Mouse (Mus musculus) forebrain, embryonic 11.5 days (tissue): ENCODE measurements at regions not wholly inside any gene's neighbourhood (a gene's known extent, or its start where the extent isn't known, plus 50 kb on each side); places are given as distances from the start of the nearest gene placed in this dataset.

Source experiments
- ATAC-seq: fragments of 200-750 bp; cut with Nextera tagmentation; replicated peaks from 2 replicates; pipeline ENCODE4 v1.8.0; 2017; ENCODE audit warnings: moderate TSS enrichment; ENCODE audit not compliant: low FRiP score
- DNase-seq: peaks from one replicate; pipeline ENCODE4 v3.0.0-alpha.2; 2017; ENCODE audit warnings: low spot score
- H3K27ac ChIP-seq: fragments of 300-500 bp; sonication (generic); 2 replicates; pipeline ENCODE4 v1.5.1; 2014; ENCODE audit warnings: low read depth, low read length
- H3K27me3 ChIP-seq: fragments of 300-500 bp; sonication (generic); 2 replicates; pipeline ENCODE4 v1.6.1; 2014; ENCODE audit warnings: mild to moderate bottlenecking, low read length, mixed read lengths; ENCODE audit not compliant: control insufficient read depth, insufficient read depth
- H3K36me3 ChIP-seq: fragments of 300-500 bp; sonication (generic); 2 replicates; pipeline ENCODE4 v1.6.1; 2014; ENCODE audit warnings: mild to moderate bottlenecking, low read length, moderate library complexity, mixed read lengths; ENCODE audit not compliant: control insufficient read depth, insufficient read depth
- H3K4me1 ChIP-seq: fragments of 300-500 bp; sonication (generic); replicated peaks from 2 replicates; pipeline ENCODE4 v1.6.1; 2014; ENCODE audit warnings: low read length, mixed read lengths; ENCODE audit not compliant: control insufficient read depth, insufficient read depth
- H3K4me2 ChIP-seq: fragments of 300-500 bp; sonication (generic); 2 replicates; pipeline ENCODE4 v1.6.1; 2014; ENCODE audit warnings: low read depth, mild to moderate bottlenecking, low read length, moderate library complexity, mixed read lengths; ENCODE audit not compliant: severe bottlenecking
- H3K4me3 ChIP-seq: fragments of 300-500 bp; sonication (generic); 2 replicates; pipeline ENCODE4 v1.5.1; 2014; ENCODE audit warnings: low read depth, low read length
- H3K9ac ChIP-seq: fragments of 300-500 bp; sonication (generic); 2 replicates; pipeline ENCODE4 v1.6.1; 2014; ENCODE audit warnings: low read length
- H3K9me3 ChIP-seq: fragments of 300-500 bp; sonication (generic); 2 replicates; pipeline ENCODE4 v1.6.1; 2016; ENCODE audit warnings: low read length, mixed read lengths; ENCODE audit not compliant: control insufficient read depth
- WGBS: fragments of 180-500 bp; shearing (Covaris S2); extraction: QIAGEN DNeasy Blood & Tissue Kit; methylation state at CpG from one replicate; pipeline ENCODE4 v1.1.7; 2014; 5-methylcytosine and 5-hydroxymethylcytosine counted together

GRCm38 (mm10) chr13:110665073-110665800 lies 270.4 kb downstream of the Plk2 start:
- Histone ChIP-seq H3K9me3 (no peaks in the 10 kb centered on the region), H3K27me3 (no peaks in the 10 kb centered on the region), H3K4me1 (no peaks in the 10 kb centered on the region), H3K4me2 (no peak overlapping the region), H3K36me3 (no peaks in the 10 kb centered on the region), H3K27ac (no peak overlapping the region), H3K9ac (no peak overlapping the region), H3K4me3 (no peak overlapping the region)
- ATAC-seq (no peak), DNase-seq (no peak)
- WGBS: 53% methylated on average over 2 of the region's 2 CpGs

GRCm38 (mm10) chr13:110667276-110667956 lies 272.6 kb downstream of the Plk2 start:
- Histone ChIP-seq H3K27me3 (no peaks in the 10 kb centered on the region), H3K36me3 (no peaks in the 10 kb centered on the region), H3K4me1 (no peaks in the 10 kb centered on the region), H3K4me2 (no peak overlapping the region), H3K9me3 (no peaks in the 10 kb centered on the region), H3K9ac (no peak overlapping the region), H3K4me3 (no peak overlapping the region), H3K27ac (no peak overlapping the region)
- 61% methylated on average over 7 of the region's 7 CpGs for WGBS
- DNase-seq: no peak
- no peak for ATAC-seq

- DNase-seq: no peak
These were observed 278.7 kb downstream of the Plk2 start for GRCm38 (mm10) chr13:110673536-110673935.

GRCm38 (mm10) chr13:110683259-110684041 lies 288.6 kb downstream of the Plk2 start:
- H3K27me3 ChIP-seq: no peaks in the 10 kb centered on the region
- H3K4me2 ChIP-seq: no peak overlapping the region
- no peaks in the 10 kb centered on the region for H3K36me3 ChIP-seq
- H3K27ac ChIP-seq: no peak overlapping the region
- H3K9ac ChIP-seq: no peak overlapping the region
- WGBS: 85% methylated on average over 11 of the region's 11 CpGs
- H3K9me3 ChIP-seq: no peaks in the 10 kb centered on the region
- DNase-seq: no peak
- no peak overlapping the region for H3K4me3 ChIP-seq
- no peak for ATAC-seq
- no peaks in the 10 kb centered on the region for H3K4me1 ChIP-seq

More at GRCm38 (mm10) chr13:110673536-110673935, 278.7 kb downstream of the Plk2 start:
- ATAC-seq: no peak
- no peak overlapping the region for H3K9ac ChIP-seq
- H3K36me3 ChIP-seq: no peaks in the 10 kb centered on the region
- H3K27ac ChIP-seq: no peak overlapping the region
- H3K4me1 ChIP-seq: no peaks in the 10 kb centered on the region
- H3K9me3 ChIP-seq: no peaks in the 10 kb centered on the region
- H3K4me2 ChIP-seq: no peak overlapping the region
- H3K4me3 ChIP-seq: no peak overlapping the region
- 78% methylated on average over 2 of the region's 2 CpGs for WGBS
- no peaks in the 10 kb centered on the region for H3K27me3 ChIP-seq

GRCm38 (mm10) chr13:110688796-110689195 lies 293.9 kb downstream of the Plk2 start:
- Histone ChIP-seq H3K9me3 (no peaks in the 10 kb centered on the region), H3K27ac (no peak overlapping the region), H3K4me3 (no peak overlapping the region), H3K9ac (no peak overlapping the region), H3K27me3 (no peaks in the 10 kb centered on the region), H3K36me3 (no peaks in the 10 kb centered on the region), H3K4me1 (no peaks in the 10 kb centered on the region), H3K4me2 (no peak overlapping the region)
- 36% methylated on average over 3 of the region's 3 CpGs for WGBS
- ATAC-seq (no peak), DNase-seq (no peak)

GRCm38 (mm10) chr13:110690501-110691255 lies 295.8 kb downstream of the Plk2 start:
- Histone ChIP-seq H3K4me2 (no peak overlapping the region), H3K27ac (no peak overlapping the region)
- ATAC-seq: no peak

GRCm38 (mm10) chr13:110692696-110693095 lies 297.9 kb downstream of the Plk2 start:
- Histone ChIP-seq H3K27me3 (no peaks in the 10 kb centered on the region), H3K9me3 (no peaks in the 10 kb centered on the region), H3K9ac (no peak overlapping the region), H3K27ac (no peak overlapping the region), H3K36me3 (no peaks in the 10 kb centered on the region), H3K4me1 (no peaks in the 10 kb centered on the region), H3K4me2 (no peak overlapping the region), H3K4me3 (no peak overlapping the region)
- ATAC-seq (no peak), DNase-seq (no peak)
- 86% methylated on average over 5 of the region's 5 CpGs for WGBS

More at GRCm38 (mm10) chr13:110690501-110691255, 295.8 kb downstream of the Plk2 start:
- no peaks in the 10 kb centered on the region for H3K27me3 ChIP-seq
- H3K4me3 ChIP-seq: no peak overlapping the region
- no peak for DNase-seq
- WGBS: 81% methylated on average over 10 of the region's 10 CpGs
- no peaks in the 10 kb centered on the region for H3K36me3 ChIP-seq
- no peak overlapping the region for H3K9ac ChIP-seq
- no peaks in the 10 kb centered on the region for H3K9me3 ChIP-seq
- H3K4me1 ChIP-seq: no peaks in the 10 kb centered on the region

GRCm38 (mm10) chr13:110694876-110695275 lies 300.0 kb downstream of the Plk2 start:
- Histone ChIP-seq H3K4me3 (no peak overlapping the region), H3K36me3 (no peaks in the 10 kb centered on the region), H3K9ac (no peak overlapping the region), H3K27me3 (no peaks in the 10 kb centered on the region), H3K27ac (no peak overlapping the region), H3K4me1 (no peaks in the 10 kb centered on the region), H3K9me3 (no peaks in the 10 kb centered on the region), H3K4me2 (no peak overlapping the region)
- WGBS: 79% methylated on average over 6 of the region's 6 CpGs
- DNase-seq (no peak), ATAC-seq (no peak)
